Mouse (Mus musculus) left cerebral cortex, postnatal 14 days (tissue): ENCODE data around the gene Gm26727. TPM values are rescaled to one million over a fixed set of nuclear protein-coding genes. Genes with fewer than 3 reads are reported as not detected.
"Not testable (repeated sequence)": the region's sequence is repeated elsewhere in the genome, so short reads cannot be mapped to it uniquely, and the experiment has no call there.

ENCODE experiments used
- DNase-seq, 2 experiments: peaks; one replicate each; pipeline ENCODE4 v3.0.0; 2021 to 2022; ENCODE audit warnings: low spot score in 2 of 2, mixed read lengths in 1 of 2
- intact Hi-C: fragments of 180-260 bp; cut with DNase I; formaldehyde crosslinking; loops from one replicate; pipeline ENCODE4 v1.15.1; 2025
- long read RNA-seq, 2 experiments: library from polyadenylated mRNA; stranded (forward); transcript quantifications; one replicate each; pipeline ENCODE4 v2.0.0; 2021
- total RNA-seq, 2 experiments: library from RNA; stranded (reverse); gene quantifications; 2 replicates each; pipeline ENCODE4 v1.2.3; 2021

Gm26727 gene
- total RNA-seq, result not detected
- long read RNA-seq, experiment 1, result 0 reads
- long read RNA-seq, experiment 2, result 0 reads

DNA sequence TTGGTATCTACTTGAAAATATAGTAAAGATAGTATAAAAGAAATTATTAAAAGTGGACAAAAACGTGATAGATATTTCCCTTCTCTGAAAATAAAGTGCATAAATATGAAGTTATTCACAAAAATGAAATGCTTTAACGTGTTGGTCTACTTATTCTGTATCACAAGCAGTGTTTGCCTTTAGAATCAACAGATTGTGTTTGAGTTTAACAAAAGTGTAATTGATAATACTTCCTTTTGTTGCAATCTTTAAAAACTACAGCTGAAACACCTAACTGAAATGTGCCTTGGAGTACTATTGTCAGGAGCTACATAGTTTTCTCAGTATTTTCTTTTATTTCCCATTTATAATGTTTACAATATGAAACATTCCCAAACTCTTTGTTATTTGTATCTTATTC, at the start of gene Gm26727:
Gene Gm26727 (minus strand): TSS at position 101 of the 400 bp plus-strand sequence.
- DNase-seq, result no peak
- intact Hi-C loops, result no loop called here

DNA sequence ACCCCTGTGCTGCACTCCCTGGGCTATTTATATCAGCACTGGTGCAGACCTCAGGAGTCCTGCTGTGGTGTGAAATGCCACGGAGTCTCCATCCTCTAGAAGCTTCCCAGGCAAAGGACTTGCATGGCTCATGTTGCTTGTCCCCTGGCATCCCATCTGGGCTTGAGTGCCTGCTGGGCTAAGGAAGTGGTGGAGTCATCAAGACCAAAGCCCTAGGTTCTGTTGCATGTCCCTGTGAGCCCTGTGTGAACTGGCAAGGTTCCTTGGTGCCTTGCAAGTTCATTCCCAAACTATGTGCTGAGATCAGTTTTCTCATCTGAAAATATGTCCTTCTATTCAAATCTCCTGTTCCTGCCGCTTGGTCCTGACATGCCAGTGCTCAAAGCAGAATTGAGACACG, 48.1 kb upstream of the Gm26727 start:
- no peak for DNase-seq
- intact Hi-C loops, result no loop called here

GRCm38 (mm10) chr2:67477753-67478152, 44.8 kb upstream of the Gm26727 start:
- DNase-seq, result peak; percentile 34 to 68
- intact Hi-C loops, result loop anchor here (5.0 kb wide), 1 partner anchor 515 kb away; no protein-coding TSS in a partner anchor

DNA sequence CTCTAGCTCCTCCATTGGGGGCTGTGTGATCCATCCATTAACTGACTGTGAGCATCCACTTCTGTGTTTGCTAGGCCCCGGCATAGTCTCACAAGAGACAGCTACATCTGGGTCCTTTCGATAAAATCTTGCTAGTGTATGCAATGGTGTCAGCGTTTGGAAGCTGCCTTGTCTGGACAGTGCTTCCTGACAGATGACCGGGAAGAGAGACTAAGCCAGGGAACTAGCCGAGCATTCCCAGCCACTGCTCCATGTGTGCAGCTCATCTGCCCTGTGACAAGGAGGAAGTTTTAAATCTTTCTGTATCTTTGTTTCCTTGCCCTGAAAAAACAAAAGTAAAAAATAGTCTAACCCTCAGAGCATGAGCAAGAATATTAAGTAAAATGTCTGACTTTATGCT, 37.0 kb upstream of the Gm26727 start:
- DNase-seq, intact Hi-C loops: not testable (repeated sequence)

DNA sequence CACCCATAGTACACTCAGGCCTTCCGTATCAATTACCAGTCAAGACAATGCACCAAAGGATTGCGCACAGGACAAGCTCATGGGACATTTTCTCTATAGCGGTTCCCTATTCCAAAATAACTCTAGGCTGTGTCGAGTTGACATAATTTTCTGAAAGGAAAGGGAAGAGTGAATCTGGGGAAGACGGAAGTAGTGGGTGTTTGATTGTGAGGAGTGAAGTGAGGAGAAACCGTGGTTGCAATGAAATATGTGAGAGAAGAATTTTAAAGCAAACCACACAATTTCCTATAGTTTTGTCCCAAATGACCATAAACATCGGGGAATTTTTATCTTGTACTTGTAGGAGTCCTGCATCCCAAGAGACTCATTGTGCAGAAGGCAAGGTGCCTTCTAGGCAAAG, 34.1 kb upstream of the Gm26727 start:
- DNase-seq, result no peak
- intact Hi-C loops, result no loop called here

DNA sequence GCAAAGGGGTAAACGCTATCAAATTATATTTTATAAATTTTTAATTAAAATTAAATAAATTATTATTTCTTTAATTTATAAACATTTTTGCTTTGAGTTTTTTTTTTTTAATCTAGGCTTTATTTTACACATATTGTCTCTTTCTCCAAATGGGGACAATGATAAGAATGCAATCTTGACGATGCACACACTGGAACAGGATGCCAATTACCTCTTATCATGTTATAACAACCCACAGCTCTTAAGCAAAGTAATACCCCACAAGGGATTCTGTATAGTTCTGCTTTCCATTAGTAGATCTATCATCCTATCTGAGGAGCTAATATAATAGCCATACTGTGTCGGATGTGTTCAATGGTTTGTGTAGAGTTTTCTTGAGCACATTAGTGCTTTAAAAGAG, 27.9 kb upstream of the Gm26727 start:
- intact Hi-C loops, result no loop called here
- DNase-seq, result no peak

GRCm38 (mm10) chr2:67447206-67447605, 14.2 kb upstream of the Gm26727 start:
- intact Hi-C loops, result no loop called here
- DNase-seq, result peak; percentile 47 to 54

GRCm38 (mm10) chr2:67446772-67447171, 13.8 kb upstream of the Gm26727 start:
- no peak for DNase-seq
- intact Hi-C loops, result no loop called here

DNA sequence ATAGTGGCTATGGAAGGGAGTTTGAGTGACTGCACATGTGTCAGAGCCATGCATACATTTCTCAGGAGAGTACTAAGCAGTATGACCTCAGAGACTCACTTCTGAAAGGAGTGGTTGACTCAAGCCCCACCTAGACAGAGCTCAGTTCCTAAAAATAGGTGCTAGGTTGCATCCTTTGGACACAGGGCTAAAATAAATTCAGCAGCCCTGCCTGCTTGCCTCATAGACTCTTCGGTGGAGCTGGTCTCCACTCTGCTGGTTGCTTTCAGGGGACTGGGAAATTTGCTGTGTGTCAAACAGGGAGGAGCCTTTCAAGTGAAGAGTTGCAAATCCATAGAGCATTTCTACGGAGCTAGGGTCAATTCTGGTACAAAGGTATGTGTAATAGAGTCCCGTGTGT, 12.8 kb upstream of the Gm26727 start, which contains the start of gene Xirp2:
Gene Xirp2 (plus strand): TSS at position 223 of the 400 bp plus-strand sequence.
- intact Hi-C loops, result no loop called here
- no peak for DNase-seq

GRCm38 (mm10) chr2:67438309-67438708, 5.3 kb upstream of the Gm26727 start:
- no peak for DNase-seq
- intact Hi-C loops, result no loop called here

- intact Hi-C loops, result no loop called here
Measured at GRCm38 (mm10) chr2:67422799-67423198, 10.2 kb downstream of the Gm26727 start.

GRCm38 (mm10) chr2:67420853-67421252, 12.1 kb downstream of the Gm26727 start:
- intact Hi-C loops, result no loop called here
- DNase-seq, result no peak

More at GRCm38 (mm10) chr2:67422799-67423198, 10.2 kb downstream of the Gm26727 start:
- no peak for DNase-seq

DNA sequence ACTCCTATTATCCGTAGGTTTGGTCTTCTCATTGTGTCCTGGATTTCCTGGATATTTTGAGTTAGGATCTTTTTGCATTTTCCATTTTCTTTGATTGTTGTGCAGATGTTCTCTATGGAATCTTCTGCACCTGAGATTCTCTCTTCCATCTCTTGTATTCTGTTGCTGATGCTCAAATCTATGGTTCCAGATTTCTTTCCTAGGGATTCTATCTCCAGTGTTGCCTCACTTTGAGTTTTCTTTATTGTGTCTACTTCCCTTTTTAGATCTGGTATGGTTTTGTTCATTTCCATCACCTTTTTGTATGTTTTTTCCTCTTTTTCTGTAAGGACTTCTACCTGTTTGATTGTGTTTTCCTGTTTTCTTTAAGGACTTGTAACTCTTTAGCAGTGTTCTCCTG, 19.6 kb downstream of the Gm26727 start, which contains the start of gene Gm21830:
Gene Gm21830 (plus strand): TSS at position 301 of the 400 bp plus-strand sequence.
- intact Hi-C loops, DNase-seq: not testable (repeated sequence)

Other genes starting within 250 kb of the Gm26727 start
- gene Gm21830, start 19.5 kb downstream of the Gm26727 start, total RNA-seq, result not detected
- under 1 TPM in 1 of 2 experiments, not detected in 1; 0.04 TPM for gene Xirp2, start 12.8 kb upstream of the Gm26727 start, total RNA-seq
- gene B3galt1, start 132.7 kb upstream of the Gm26727 start, total RNA-seq, result 10 to 100 TPM; 87.0 to 94.4 TPM